Mouse (Mus musculus) kidney, embryonic 16.5 days (tissue): Measurements from ENCODE around the gene Emsy. TPM values are rescaled to one million over a fixed set of nuclear protein-coding genes. Genes with fewer than 3 reads are reported as not detected.

Experiments
- ATAC-seq: fragments of 200-750 bp; cut with Nextera tagmentation; 2 replicates; pipeline ENCODE4 v1.8.0; 2017; ENCODE audit warnings: moderate TSS enrichment; ENCODE audit not compliant: low FRiP score, low TSS enrichment
- H3K27ac ChIP-seq: fragments of 300-500 bp; sonication (generic); 2 replicates; pipeline ENCODE4 v1.5.1; 2014; ENCODE audit warnings: low read length
- H3K27me3 ChIP-seq: fragments of 300-500 bp; sonication (generic); 2 replicates; pipeline ENCODE4 v1.6.1; 2014; ENCODE audit warnings: low read length, control low read depth, mixed read lengths; ENCODE audit not compliant: insufficient read depth
- H3K36me3 ChIP-seq: fragments of 300-500 bp; sonication (generic); 2 replicates; pipeline ENCODE4 v1.6.1; 2014; ENCODE audit warnings: low read length, control low read depth, mixed read lengths; ENCODE audit not compliant: insufficient read depth
- H3K4me1 ChIP-seq: fragments of 300-500 bp; sonication (generic); 2 replicates; pipeline ENCODE4 v1.6.1; 2014; ENCODE audit warnings: low read length, control low read depth, mixed read lengths; ENCODE audit not compliant: insufficient read depth
- H3K4me2 ChIP-seq: fragments of 300-500 bp; sonication (generic); replicated peaks from 2 replicates; pipeline ENCODE4 v1.6.1; 2014; ENCODE audit warnings: low read depth, low read length
- H3K4me3 ChIP-seq: fragments of 300-500 bp; sonication (generic); 2 replicates; pipeline ENCODE4 v1.5.1; 2014; ENCODE audit warnings: mild to moderate bottlenecking, low read length
- H3K9ac ChIP-seq: fragments of 300-500 bp; sonication (generic); replicated peaks from 2 replicates; pipeline ENCODE4 v1.6.1; 2014; ENCODE audit warnings: low read length
- H3K9me3 ChIP-seq: fragments of 300-500 bp; sonication (generic); 2 replicates; pipeline ENCODE4 v1.6.1; 2016; ENCODE audit warnings: low read length, control low read depth
- WGBS: fragments of 180-500 bp; shearing (Covaris S2); extraction: QIAGEN DNeasy Blood & Tissue Kit; methylation state at CpG from one replicate; pipeline ENCODE4 v1.1.7; 2014; 5-methylcytosine and 5-hydroxymethylcytosine counted together
- polyA plus RNA-seq: library from polyadenylated mRNA; unstranded; fragments of >200 nt; fragmentation: Nextera tagmentation; extraction: Ambion mirVana; gene quantifications from 2 replicates; pipeline ENCODE4 v1.2.1, GENCODE M21; 2015

The Emsy gene
- polyA plus RNA-seq, 1 experiment from 2014 or later = 29.1 TPM

DNA sequence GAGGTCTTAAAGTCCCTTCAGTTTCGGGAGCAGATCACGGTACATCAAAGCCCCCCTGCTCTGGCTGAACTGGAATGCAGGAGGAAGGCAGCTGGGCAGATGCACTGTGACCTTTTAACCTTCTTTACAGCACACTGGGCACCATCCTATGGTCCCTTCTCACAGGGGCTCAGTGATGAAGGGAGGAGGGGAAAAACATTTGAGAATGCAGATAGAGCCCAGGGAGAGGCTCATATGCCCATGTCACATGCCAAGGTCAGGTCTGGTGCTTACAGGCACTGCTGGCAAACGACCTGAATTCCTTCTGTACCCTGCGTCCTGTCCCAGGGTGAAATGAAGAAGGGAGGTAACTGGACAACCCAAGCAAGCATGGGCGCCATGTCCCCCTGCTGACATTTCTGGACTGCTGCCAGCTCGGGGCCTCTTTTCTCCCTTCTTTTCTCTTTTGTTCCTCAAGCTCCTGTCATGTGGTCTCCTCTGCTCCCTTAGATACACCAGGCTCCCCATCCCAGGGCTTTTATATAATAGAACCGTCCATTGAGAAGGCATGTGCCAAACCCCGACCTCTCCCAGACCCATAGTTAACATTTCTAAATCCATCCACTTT, 118.5 kb downstream of the Emsy start:
- H3K36me3 ChIP-seq = no peaks in the 10 kb centered on the region
- no peak for ATAC-seq
- 41% methylated on average over 8 of the region's 8 CpGs for WGBS

DNA sequence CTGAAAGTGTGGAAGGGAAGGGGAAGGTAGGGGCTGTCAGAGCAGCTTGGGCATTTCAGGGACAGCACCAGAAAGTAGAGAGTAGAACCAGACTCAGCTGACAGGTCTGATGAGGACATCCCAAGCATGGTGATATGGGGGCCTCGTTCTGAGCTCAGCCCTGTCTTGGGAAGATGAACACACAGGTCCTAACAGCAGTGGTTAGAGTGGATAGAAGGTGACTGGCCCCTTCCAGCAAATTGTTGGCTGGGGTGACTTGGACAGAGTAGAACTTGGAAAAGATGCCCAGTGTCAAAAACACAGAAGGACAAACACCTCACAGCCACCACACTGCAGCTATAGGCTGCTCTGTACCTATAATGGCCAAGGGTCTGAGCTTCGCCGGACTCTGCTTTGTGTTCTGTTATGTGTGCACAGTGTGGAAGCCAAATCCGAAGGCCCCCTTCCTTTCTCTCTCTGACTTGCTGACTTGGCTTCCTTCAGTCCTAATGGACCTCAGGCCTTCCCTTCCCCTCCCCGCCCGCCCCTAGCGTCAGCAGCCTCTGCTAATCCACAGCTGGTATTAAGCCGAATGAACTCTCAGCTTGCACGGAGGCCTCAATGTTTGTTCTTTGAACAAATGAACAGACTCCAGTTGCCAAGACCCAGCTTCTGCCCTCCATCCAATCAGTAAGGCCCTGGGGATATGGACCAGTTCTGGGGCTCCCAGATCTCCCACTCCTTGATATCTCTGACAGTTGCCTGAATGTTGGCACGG, 119.2 kb downstream of the Emsy start:
- 47% methylated on average over 10 of the region's 10 CpGs for WGBS
- ATAC-seq = no peak

More for the DNA sequence above, 118.5 kb downstream of the Emsy start:
- Histone ChIP-seq H3K27ac (peak overlapping the region; percentile 48; the same call in 1 of the 2 replicates), H3K9ac (no peak overlapping the region), H3K4me3 (no peak overlapping the region), H3K4me2 (no peak overlapping the region), H3K27me3 (no peaks in the 10 kb centered on the region), H3K9me3 (no peaks in the 10 kb centered on the region), H3K4me1 (peaks cover 13% of the 10 kb centered on the region)

More for the DNA sequence above, 119.2 kb downstream of the Emsy start:
- Histone ChIP-seq H3K4me2 (no peak overlapping the region), H3K27ac (peak overlapping the region; percentile 48; the same call in 1 of the 2 replicates), H3K27me3 (no peaks in the 10 kb centered on the region), H3K4me1 (peaks cover 10% of the 10 kb centered on the region), H3K36me3 (no peaks in the 10 kb centered on the region), H3K9me3 (no peaks in the 10 kb centered on the region), H3K9ac (no peak overlapping the region), H3K4me3 (no peak overlapping the region)

Other genes with a start within 250 kb of the Emsy start
- 0.09 TPM in 1 of 2 replicates, not detected in the other for gene Gucy2d, start 216.4 kb downstream of the Emsy start, polyA plus RNA-seq
- 15.3 and 17.9 TPM in 2 replicates for gene Lrrc32, start 167.5 kb downstream of the Emsy start, polyA plus RNA-seq
- 53.7 and 54.4 TPM in 2 replicates for gene Thap12, start 46.3 kb upstream of the Emsy start, polyA plus RNA-seq
- gene Wnt11, start 178.3 kb upstream of the Emsy start, polyA plus RNA-seq = 32.4 and 33.3 TPM in 2 replicates